In genomic region chr12:86931919-86932574, GRCm38 (mm10) we compare ENCODE assay signal across 10 mouse cellular contexts. TPM values are rescaled to one million over a fixed set of nuclear protein-coding genes. Genes with fewer than 3 reads are reported as not detected.
A peak's percentile ranks its signal among the peaks of the same experiment; 100 is the strongest.
DNase-seq lines count a peak whose midpoint lies in the region; ATAC-seq and TF ChIP-seq lines count a peak whose summit lies in the region.
"Had no signal": no experiment of that assay in that cellular context is flagged by ENCODE, and none has a peak within 500 bp of the region (broad histone marks: within the 10 kb centered on the region; RNA-seq: fewer than 3 reads in every experiment).

No protein-coding gene starts in this region.

- no peak overlapping the region for H3K9ac ChIP-seq in hindbrain, embryonic 11.5 days (ENCODE audit: low read depth, low read length)
- H3K9ac ChIP-seq in lung, postnatal 0 days (replicated peaks; ENCODE audit: low read depth) = no peak overlapping the region
- H3K9ac ChIP-seq: limb, embryonic 13.5 days had no signal

- 9% methylated on average over 7 of the region's 7 CpGs for WGBS in hindbrain, embryonic 10.5 days
- 14% methylated on average over 7 of the region's 7 CpGs for WGBS in hindbrain, embryonic 11.5 days
- 7% methylated on average over 7 of the region's 7 CpGs for WGBS in lung, postnatal 0 days

- peaks cover 10% of the 10 kb centered on the region; the same call in 1 of the 2 replicates for H3K9me3 ChIP-seq in hindbrain, embryonic 10.5 days
- H3K9me3 ChIP-seq in hindbrain, embryonic 11.5 days (ENCODE audit: control insufficient read depth, low read length) = no peaks in the 10 kb centered on the region
- H3K9me3 ChIP-seq in lung, postnatal 0 days (ENCODE audit: low read length) = no peaks in the 10 kb centered on the region

- no peak for TF ChIP-seq CTCF in lung, postnatal 0 days (IDR thresholded peaks at IDR 0.05)

- no peaks in the 10 kb centered on the region for H3K36me3 ChIP-seq in hindbrain, embryonic 10.5 days
- no peaks in the 10 kb centered on the region for H3K36me3 ChIP-seq in hindbrain, embryonic 11.5 days (ENCODE audit: control insufficient read depth, insufficient read depth, low read length)
- H3K36me3 ChIP-seq in lung, postnatal 0 days (ENCODE audit: insufficient read depth, low read length) = no peaks in the 10 kb centered on the region
- H3K36me3 ChIP-seq: limb, embryonic 13.5 days had no signal

- H3K4me1 ChIP-seq in hindbrain, embryonic 10.5 days (replicated peaks) = peaks cover 20% of the 10 kb centered on the region
- no peaks in the 10 kb centered on the region for H3K4me1 ChIP-seq in hindbrain, embryonic 11.5 days (replicated peaks; ENCODE audit: control insufficient read depth, insufficient read depth, low read length)
- H3K4me1 ChIP-seq in lung, postnatal 0 days (ENCODE audit: insufficient read depth, low read depth, low read length) = peaks cover 15% of the 10 kb centered on the region

- peak; percentile 26 for DNase-seq in hindbrain, embryonic 10.5 days (ENCODE audit: low spot score)
- DNase-seq in hindbrain, embryonic 11.5 days (ENCODE audit: low spot score) = no peak
- peak; percentile 26 for DNase-seq in NIH3T3 (ENCODE audit: low read depth)
- peak; percentile 70 to 89 for DNase-seq in gastrocnemius, postnatal 36 days
- DNase-seq in lung, postnatal 0 days (ENCODE audit: low spot score) = peak; percentile 94
- DNase-seq in thymus, adult 18-20 months = no peak
- DNase-seq in thymus, postnatal 4 days = no peak
- DNase-seq in spleen, postnatal 4 days (ENCODE audit: low spot score in 2 of 2) = no peak

- no peaks in the 10 kb centered on the region for H3K27me3 ChIP-seq in hindbrain, embryonic 10.5 days (ENCODE audit: insufficient read depth, poor library complexity, severe bottlenecking)
- no peaks in the 10 kb centered on the region for H3K27me3 ChIP-seq in hindbrain, embryonic 11.5 days (ENCODE audit: control insufficient read depth, insufficient read depth, low read length)
- H3K27me3 ChIP-seq in lung, postnatal 0 days (replicated peaks; ENCODE audit: insufficient read depth, low read length) = no peaks in the 10 kb centered on the region
- H3K27me3 ChIP-seq: CH12.LX; limb, embryonic 13.5 days had no signal

- peak; percentile 99 for TF ChIP-seq EP300 in lung, postnatal 0 days (IDR thresholded peaks at IDR 0.05)

- no peak overlapping the region for H3K4me2 ChIP-seq in hindbrain, embryonic 11.5 days (replicated peaks; ENCODE audit: low read depth, low read length)
- H3K4me2 ChIP-seq in lung, postnatal 0 days (replicated peaks; ENCODE audit: low read depth, low read length) = no peak overlapping the region
- H3K4me2 ChIP-seq: limb, embryonic 13.5 days had no signal

- H3K27ac ChIP-seq in hindbrain, embryonic 10.5 days = peak overlapping the region; percentile 57
- H3K27ac ChIP-seq in hindbrain, embryonic 11.5 days (ENCODE audit: low read depth, low read length) = no peak overlapping the region
- H3K27ac ChIP-seq in lung, postnatal 0 days (ENCODE audit: low read length) = peak overlapping the region; percentile 64
- H3K27ac ChIP-seq: limb, embryonic 13.5 days had no signal

- intact Hi-C loops in gastrocnemius, postnatal 36 days (cut with DNase I) = no loop called here

- ATAC-seq in hindbrain, embryonic 11.5 days (ENCODE audit: low FRiP score) = no peak
- ATAC-seq in lung, postnatal 0 days = peak; percentile 92

- H3K4me3 ChIP-seq in hindbrain, embryonic 10.5 days = no peak overlapping the region
- H3K4me3 ChIP-seq in hindbrain, embryonic 11.5 days (ENCODE audit: low read depth, low read length) = no peak overlapping the region
- H3K4me3 ChIP-seq in lung, postnatal 0 days (ENCODE audit: low read depth, low read length) = no peak overlapping the region
- H3K4me3 ChIP-seq: limb, embryonic 13.5 days had no signal

RNA-seq across cellular contexts. Expression of gene Cipc, which starts 14.8 kb away (rescaled TPM):
- 33.9 and 35.2 TPM in 2 replicates for polyA plus RNA-seq in hindbrain, embryonic 10.5 days (2016; fragmentation: Nextera tagmentation; extraction: Ambion mirVana)
- 32.2 and 39.5 TPM in 2 replicates for polyA plus RNA-seq in hindbrain, embryonic 11.5 days (2014; fragmentation: Nextera tagmentation; extraction: Ambion mirVana)
- total RNA-seq in gastrocnemius, postnatal 36 days (2021) = 10 to 100 TPM; 26.3 to 30.3 TPM
- 12.5 and 14.8 TPM in 2 replicates for polyA plus RNA-seq in lung, postnatal 0 days (2015; fragmentation: Nextera tagmentation; extraction: Ambion mirVana)

RNA-seq across cellular contexts. Expression of gene Irf2bpl, which starts 47.4 kb away (rescaled TPM):
- 20.3 and 34.2 TPM in 2 replicates for polyA plus RNA-seq in hindbrain, embryonic 10.5 days (2016; fragmentation: Nextera tagmentation; extraction: Ambion mirVana)
- polyA plus RNA-seq in hindbrain, embryonic 11.5 days (2014; fragmentation: Nextera tagmentation; extraction: Ambion mirVana) = 16.0 and 21.3 TPM in 2 replicates
- 10 to 100 TPM; 18.6 to 23.7 TPM for total RNA-seq in gastrocnemius, postnatal 36 days (2021)
- polyA plus RNA-seq in lung, postnatal 0 days (2015; fragmentation: Nextera tagmentation; extraction: Ambion mirVana) = 39.5 and 49.1 TPM in 2 replicates

RNA-seq across cellular contexts. Expression of gene Zdhhc22, which starts 58.2 kb away (rescaled TPM):
- 0.14 and 0.75 TPM in 2 replicates for polyA plus RNA-seq in hindbrain, embryonic 10.5 days (2016; fragmentation: Nextera tagmentation; extraction: Ambion mirVana)
- 0.82 and 0.89 TPM in 2 replicates for polyA plus RNA-seq in hindbrain, embryonic 11.5 days (2014; fragmentation: Nextera tagmentation; extraction: Ambion mirVana)
- not detected for total RNA-seq in gastrocnemius, postnatal 36 days (2021)
- polyA plus RNA-seq in lung, postnatal 0 days (2015; fragmentation: Nextera tagmentation; extraction: Ambion mirVana) = 0.04 TPM in 1 of 2 replicates, not detected in the other
- total RNA-seq: CH12.LX had no signal
- polyA plus RNA-seq: limb, embryonic 13.5 days had no signal

Comparison
In these comparisons a context has a peak if more than half of its experiments do, and no peak if none do; other contexts are left out.
1. DNase-seq: peak in hindbrain, embryonic 10.5 days (single experiment), NIH3T3 (single experiment), gastrocnemius, postnatal 36 days (2 of 2) and lung, postnatal 0 days (single experiment); none in hindbrain, embryonic 11.5 days (single experiment), thymus, adult 18-20 months (0 of 2), thymus, postnatal 4 days (single experiment) and spleen, postnatal 4 days (0 of 2).